Mouse (Mus musculus): ENCODE measurements around the gene Mettl9. TPM values are rescaled to one million over a fixed set of nuclear protein-coding genes. Genes with fewer than 3 reads are reported as not detected.

Mettl9 gene
- polyA plus RNA-seq, 1 experiment from 2014 or later = 297 TPM

DNA sequence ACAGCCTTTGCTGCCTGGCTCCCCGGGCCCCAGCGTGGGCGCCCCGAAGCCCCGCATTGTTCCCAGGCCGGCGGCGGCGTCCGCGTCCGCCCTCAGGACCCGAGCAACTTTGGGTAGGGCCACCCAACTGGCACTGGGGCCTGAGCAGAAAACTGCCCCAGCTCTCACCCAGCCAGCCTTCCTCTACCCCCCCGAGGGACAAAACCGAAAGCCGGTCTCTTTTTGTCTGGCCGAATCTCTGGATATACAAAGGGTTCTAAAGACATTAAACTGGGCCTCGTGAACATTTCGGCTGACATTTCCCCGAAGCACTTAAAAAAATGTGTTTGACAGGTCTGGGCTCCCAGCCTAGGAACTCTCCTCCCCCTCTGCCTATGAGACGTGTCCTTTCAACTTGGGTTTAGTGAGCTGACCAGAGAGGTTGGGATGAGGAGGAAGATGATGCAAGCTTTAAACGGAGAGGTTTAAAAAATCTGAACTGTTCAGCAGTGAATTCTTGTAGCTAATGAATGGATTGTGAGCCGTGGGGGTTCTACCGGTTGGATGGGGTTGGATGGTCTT is 996 bp downstream of the Mettl9 start:
- Histone ChIP-seq H3K4me3 (ENCODE audit: low read depth, low read length) (peak overlapping the region; percentile 97), H3K27ac (replicated peaks; ENCODE audit: low read depth, low read length) (peak overlapping the region; percentile 97), H3K9me3 (ENCODE audit: control insufficient read depth, low read length) (no peaks in the 10 kb centered on the region), H3K4me2 (ENCODE audit: low read depth, severe bottlenecking) (peak overlapping the region; percentile 72), H3K9ac (ENCODE audit: low read length) (peak overlapping the region; percentile 100), H3K36me3 (ENCODE audit: control insufficient read depth, insufficient read depth, low read length) (no peaks in the 10 kb centered on the region), H3K27me3 (ENCODE audit: control insufficient read depth, insufficient read depth, low read length) (no peaks in the 10 kb centered on the region), H3K4me1 (ENCODE audit: control insufficient read depth, insufficient read depth, low read length) (peaks cover 14% of the 10 kb centered on the region)
- ATAC-seq (ENCODE audit: insufficient number of reproducible peaks, low FRiP score, low TSS enrichment, low read depth) (peak; percentile 40), DNase-seq (ENCODE audit: low spot score) (peak; percentile 60)
- 1% methylated on average over 24 of the region's 24 CpGs for WGBS

- Histone ChIP-seq H3K9ac (ENCODE audit: low read length) (no peak overlapping the region), H3K4me2 (ENCODE audit: low read depth, severe bottlenecking) (no peak overlapping the region), H3K27me3 (ENCODE audit: control insufficient read depth, insufficient read depth, low read length) (no peaks in the 10 kb centered on the region), H3K27ac (replicated peaks; ENCODE audit: low read depth, low read length) (no peak overlapping the region), H3K9me3 (ENCODE audit: control insufficient read depth, low read length) (no peaks in the 10 kb centered on the region; the same call in 1 of the 2 replicates), H3K36me3 (ENCODE audit: control insufficient read depth, insufficient read depth, low read length) (no peaks in the 10 kb centered on the region), H3K4me1 (ENCODE audit: control insufficient read depth, insufficient read depth, low read length) (peaks cover 14% of the 10 kb centered on the region), H3K4me3 (ENCODE audit: low read depth, low read length) (no peak overlapping the region)
- no peak for ATAC-seq (ENCODE audit: insufficient number of reproducible peaks, low FRiP score, low TSS enrichment, low read depth)
- DNase-seq (ENCODE audit: low spot score) = no peak
- WGBS = 93% methylated on average over 4 of the region's 4 CpGs
These were observed 6.3 kb downstream of the Mettl9 start for GRCm38 (mm10) chr7:121040595-121040994.

GRCm38 (mm10) chr7:121041989-121042388 is 7.7 kb downstream of the Mettl9 start:
- WGBS = 97% methylated on average over 1 of the region's 1 CpGs
- H3K27me3 ChIP-seq (ENCODE audit: control insufficient read depth, insufficient read depth, low read length) = no peaks in the 10 kb centered on the region
- no peak overlapping the region for H3K4me2 ChIP-seq (ENCODE audit: low read depth, severe bottlenecking)
- DNase-seq (ENCODE audit: low spot score) = no peak
- H3K4me1 ChIP-seq (ENCODE audit: control insufficient read depth, insufficient read depth, low read length) = peaks cover 5% of the 10 kb centered on the region; the same call in 1 of the 2 replicates
- no peak overlapping the region for H3K9ac ChIP-seq (ENCODE audit: low read length)
- no peak for ATAC-seq (ENCODE audit: insufficient number of reproducible peaks, low FRiP score, low TSS enrichment, low read depth)
- H3K27ac ChIP-seq (replicated peaks; ENCODE audit: low read depth, low read length) = no peak overlapping the region
- H3K9me3 ChIP-seq (ENCODE audit: control insufficient read depth, low read length) = no peaks in the 10 kb centered on the region; the same call in 1 of the 2 replicates
- H3K4me3 ChIP-seq (ENCODE audit: low read depth, low read length) = no peak overlapping the region
- no peaks in the 10 kb centered on the region for H3K36me3 ChIP-seq (ENCODE audit: control insufficient read depth, insufficient read depth, low read length)

GRCm38 (mm10) chr7:121043004-121043403 is 8.8 kb downstream of the Mettl9 start:
- H3K9me3 ChIP-seq (ENCODE audit: control insufficient read depth, low read length) = no peaks in the 10 kb centered on the region; the same call in 1 of the 2 replicates
- H3K36me3 ChIP-seq (ENCODE audit: control insufficient read depth, insufficient read depth, low read length) = no peaks in the 10 kb centered on the region
- no peak overlapping the region for H3K4me2 ChIP-seq (ENCODE audit: low read depth, severe bottlenecking)
- WGBS = 94% methylated on average over 3 of the region's 3 CpGs
- H3K27me3 ChIP-seq (ENCODE audit: control insufficient read depth, insufficient read depth, low read length) = no peaks in the 10 kb centered on the region
- DNase-seq (ENCODE audit: low spot score) (no peak), ATAC-seq (ENCODE audit: insufficient number of reproducible peaks, low FRiP score, low TSS enrichment, low read depth) (no peak)
- no peak overlapping the region for H3K9ac ChIP-seq (ENCODE audit: low read length)
- no peak overlapping the region for H3K4me3 ChIP-seq (ENCODE audit: low read depth, low read length)
- no peak overlapping the region for H3K27ac ChIP-seq (replicated peaks; ENCODE audit: low read depth, low read length)
- peaks cover 3% of the 10 kb centered on the region; the same call in 1 of the 2 replicates for H3K4me1 ChIP-seq (ENCODE audit: control insufficient read depth, insufficient read depth, low read length)

DNA sequence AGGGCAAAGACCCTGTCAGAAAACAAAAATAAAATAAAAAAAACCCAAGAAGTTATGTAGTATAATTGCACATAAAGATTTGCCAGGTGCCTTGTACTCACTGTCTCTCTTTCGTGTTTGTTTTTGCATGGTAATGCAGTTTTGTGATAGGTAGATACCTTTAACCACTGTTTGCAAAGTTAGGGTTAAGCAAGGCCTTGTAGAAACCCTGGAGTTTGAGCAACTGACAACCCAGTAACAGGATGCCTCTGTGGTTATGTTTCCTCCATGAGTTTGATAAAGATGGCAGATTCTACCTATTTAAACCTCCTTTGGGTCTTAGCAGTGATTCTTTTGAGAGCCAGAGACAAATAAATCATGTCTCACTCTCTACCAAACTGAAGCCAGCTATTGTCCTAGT is 9.3 kb downstream of the Mettl9 start:
- ATAC-seq (ENCODE audit: insufficient number of reproducible peaks, low FRiP score, low TSS enrichment, low read depth) (no peak), DNase-seq (ENCODE audit: low spot score) (no peak)
- H3K9me3 ChIP-seq (ENCODE audit: control insufficient read depth, low read length) = no peaks in the 10 kb centered on the region; the same call in 1 of the 2 replicates
- no peak overlapping the region for H3K27ac ChIP-seq (replicated peaks; ENCODE audit: low read depth, low read length)
- no peak overlapping the region for H3K4me2 ChIP-seq (ENCODE audit: low read depth, severe bottlenecking)
- 96% methylated on average over 1 of the region's 1 CpGs for WGBS
- H3K27me3 ChIP-seq (ENCODE audit: control insufficient read depth, insufficient read depth, low read length) = no peaks in the 10 kb centered on the region
- H3K4me1 ChIP-seq (ENCODE audit: control insufficient read depth, insufficient read depth, low read length) = no peaks in the 10 kb centered on the region
- H3K36me3 ChIP-seq (ENCODE audit: control insufficient read depth, insufficient read depth, low read length) = no peaks in the 10 kb centered on the region
- H3K4me3 ChIP-seq (ENCODE audit: low read depth, low read length) = no peak overlapping the region
- H3K9ac ChIP-seq (ENCODE audit: low read length) = no peak overlapping the region

GRCm38 (mm10) chr7:121044251-121044650 is 10.0 kb downstream of the Mettl9 start:
- ATAC-seq (ENCODE audit: insufficient number of reproducible peaks, low FRiP score, low TSS enrichment, low read depth) (no peak), DNase-seq (ENCODE audit: low spot score) (no peak)
- Histone ChIP-seq H3K4me1 (ENCODE audit: control insufficient read depth, insufficient read depth, low read length) (no peaks in the 10 kb centered on the region), H3K36me3 (ENCODE audit: control insufficient read depth, insufficient read depth, low read length) (no peaks in the 10 kb centered on the region), H3K9ac (ENCODE audit: low read length) (no peak overlapping the region), H3K4me3 (ENCODE audit: low read depth, low read length) (no peak overlapping the region), H3K4me2 (ENCODE audit: low read depth, severe bottlenecking) (no peak overlapping the region), H3K9me3 (ENCODE audit: control insufficient read depth, low read length) (no peaks in the 10 kb centered on the region; the same call in 1 of the 2 replicates), H3K27me3 (ENCODE audit: control insufficient read depth, insufficient read depth, low read length) (no peaks in the 10 kb centered on the region), H3K27ac (replicated peaks; ENCODE audit: low read depth, low read length) (no peak overlapping the region)
- 97% methylated on average over 1 of the region's 1 CpGs for WGBS

GRCm38 (mm10) chr7:121045671-121046453 is 11.6 kb downstream of the Mettl9 start:
- no peaks in the 10 kb centered on the region; the same call in 1 of the 2 replicates for H3K9me3 ChIP-seq (ENCODE audit: control insufficient read depth, low read length)
- H3K36me3 ChIP-seq (ENCODE audit: control insufficient read depth, insufficient read depth, low read length) = no peaks in the 10 kb centered on the region
- ATAC-seq (ENCODE audit: insufficient number of reproducible peaks, low FRiP score, low TSS enrichment, low read depth) (no peak), DNase-seq (ENCODE audit: low spot score) (no peak)
- no peak overlapping the region for H3K4me3 ChIP-seq (ENCODE audit: low read depth, low read length)
- no peaks in the 10 kb centered on the region for H3K4me1 ChIP-seq (ENCODE audit: control insufficient read depth, insufficient read depth, low read length)
- no peak overlapping the region for H3K27ac ChIP-seq (replicated peaks; ENCODE audit: low read depth, low read length)
- H3K4me2 ChIP-seq (ENCODE audit: low read depth, severe bottlenecking) = no peak overlapping the region
- no peaks in the 10 kb centered on the region for H3K27me3 ChIP-seq (ENCODE audit: control insufficient read depth, insufficient read depth, low read length)
- 91% methylated on average over 6 of the region's 6 CpGs for whole genome bisulfite sequencing
- H3K9ac ChIP-seq (ENCODE audit: low read length) = no peak overlapping the region

DNA sequence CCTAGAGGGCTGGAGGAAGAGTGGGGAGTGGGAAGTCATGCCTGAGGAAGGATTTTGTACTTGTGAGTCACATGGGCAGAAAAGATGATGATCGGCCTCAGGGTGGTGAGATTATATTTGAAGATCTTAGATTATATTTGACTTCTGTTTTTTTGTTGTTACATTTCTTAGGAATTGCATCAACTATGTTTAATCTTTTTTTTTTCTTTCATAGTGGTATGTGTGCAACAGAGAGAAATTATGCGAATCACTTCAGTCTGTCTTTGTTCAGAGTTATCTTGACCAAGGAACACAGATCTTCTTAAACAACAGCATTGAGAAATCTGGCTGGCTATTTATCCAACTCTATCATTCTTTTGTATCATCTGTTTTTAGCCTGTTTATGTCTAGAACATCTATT is 13.4 kb downstream of the Mettl9 start:
- Histone ChIP-seq H3K27me3 (ENCODE audit: control insufficient read depth, insufficient read depth, low read length) (no peaks in the 10 kb centered on the region), H3K4me1 (ENCODE audit: control insufficient read depth, insufficient read depth, low read length) (no peaks in the 10 kb centered on the region), H3K9ac (ENCODE audit: low read length) (no peak overlapping the region), H3K27ac (replicated peaks; ENCODE audit: low read depth, low read length) (no peak overlapping the region), H3K9me3 (ENCODE audit: control insufficient read depth, low read length) (no peaks in the 10 kb centered on the region; the same call in 1 of the 2 replicates), H3K4me2 (ENCODE audit: low read depth, severe bottlenecking) (no peak overlapping the region), H3K4me3 (ENCODE audit: low read depth, low read length) (no peak overlapping the region), H3K36me3 (ENCODE audit: control insufficient read depth, insufficient read depth, low read length) (0 out of 2 replicates have a peak, but pooled peaks cover 1% of the 10 kb centered on the region)
- ATAC-seq (ENCODE audit: insufficient number of reproducible peaks, low FRiP score, low TSS enrichment, low read depth) (no peak), DNase-seq (ENCODE audit: low spot score) (no peak)
- WGBS = 97% methylated on average over 2 of the region's 2 CpGs
